Mouse (Mus musculus): ENCODE results near the gene Ikzf4.
"Not testable (repeated sequence)": the region's sequence is repeated elsewhere in the genome, so short reads cannot be mapped to it uniquely, and the experiment has no call there.

Gene Ikzf4

GRCm38 (mm10) chr10:128641871-128642270 lies 3.9 kb downstream of the Ikzf4 start:
- DNase-seq (ENCODE audit: inconsistent age in 2 of 2, low spot score in 1 of 2) = peak in 1 of 2 experiments; percentile 35

DNA sequence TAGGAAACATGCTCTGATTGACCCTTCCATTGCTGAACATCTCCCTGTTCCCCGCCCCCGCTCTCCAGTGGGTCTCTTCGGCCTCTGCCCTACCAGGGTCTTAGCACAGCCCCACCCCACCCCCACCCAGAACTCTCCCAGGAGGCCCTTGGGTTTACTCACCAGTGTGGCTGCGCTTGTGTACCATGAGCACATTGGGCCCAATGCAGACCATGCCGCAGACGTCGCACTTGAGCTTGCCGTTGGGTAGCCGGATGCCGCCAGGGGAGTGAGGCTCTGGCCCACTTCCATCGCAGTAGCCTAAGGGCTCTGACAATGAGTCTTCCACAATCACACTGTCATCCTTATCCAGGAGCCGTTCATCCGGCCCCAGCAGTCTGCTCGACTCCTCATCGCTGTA lies 4.9 kb downstream of the Ikzf4 start:
- DNase-seq (ENCODE audit: inconsistent age in 2 of 2, low spot score in 1 of 2) = no peak

- DNase-seq (ENCODE audit: inconsistent age in 2 of 2, low spot score in 1 of 2) = no peak
Observed at GRCm38 (mm10) chr10:128639999-128640398, 5.8 kb downstream of the Ikzf4 start.

GRCm38 (mm10) chr10:128637011-128637410 lies 8.8 kb downstream of the Ikzf4 start:
- no peak for DNase-seq (ENCODE audit: inconsistent age in 2 of 2, low spot score in 1 of 2)

DNA sequence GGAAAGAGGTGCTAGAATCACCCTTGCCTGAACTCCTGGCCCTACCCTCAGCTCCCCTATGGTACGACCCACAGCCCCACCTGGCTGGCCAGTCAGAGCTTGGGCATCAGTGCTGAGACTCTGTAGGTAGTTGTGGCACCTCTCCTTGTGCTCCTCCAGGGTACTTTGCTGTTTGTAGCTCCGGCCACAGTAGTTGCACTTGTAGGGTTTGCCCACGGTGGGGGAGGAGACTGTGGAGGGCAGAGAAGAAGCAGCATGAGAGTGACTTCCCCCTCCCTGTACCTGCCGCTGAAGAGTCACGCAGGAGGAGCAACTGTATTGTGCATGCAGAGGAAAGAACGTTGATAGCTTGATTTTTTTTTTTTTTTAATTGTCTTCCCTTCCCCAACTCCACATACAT lies 9.2 kb downstream of the Ikzf4 start:
- DNase-seq (ENCODE audit: inconsistent age in 2 of 2, low spot score in 1 of 2) = no peak

DNA sequence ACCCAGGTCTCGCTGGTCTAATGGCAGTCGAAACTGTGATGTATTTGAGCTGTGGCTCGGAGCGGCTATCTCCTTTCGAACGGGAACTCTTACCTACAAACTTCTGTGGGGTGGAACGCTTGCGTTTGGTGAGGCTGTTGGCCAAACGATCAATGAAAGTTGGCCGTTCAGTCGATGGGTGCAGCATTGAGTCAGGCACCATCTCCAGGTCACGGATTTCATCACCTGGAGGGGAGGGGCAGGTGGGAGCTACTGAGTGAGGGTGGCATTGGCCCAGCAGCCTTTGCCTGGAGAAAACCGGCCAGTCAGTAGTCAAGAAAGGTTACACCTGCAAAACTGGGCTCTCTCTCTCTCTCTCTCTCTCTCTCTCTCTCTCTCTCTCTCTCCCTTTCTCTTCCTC lies 10.1 kb downstream of the Ikzf4 start:
- DNase-seq (ENCODE audit: inconsistent age in 2 of 2, low spot score in 1 of 2) = no peak

DNA sequence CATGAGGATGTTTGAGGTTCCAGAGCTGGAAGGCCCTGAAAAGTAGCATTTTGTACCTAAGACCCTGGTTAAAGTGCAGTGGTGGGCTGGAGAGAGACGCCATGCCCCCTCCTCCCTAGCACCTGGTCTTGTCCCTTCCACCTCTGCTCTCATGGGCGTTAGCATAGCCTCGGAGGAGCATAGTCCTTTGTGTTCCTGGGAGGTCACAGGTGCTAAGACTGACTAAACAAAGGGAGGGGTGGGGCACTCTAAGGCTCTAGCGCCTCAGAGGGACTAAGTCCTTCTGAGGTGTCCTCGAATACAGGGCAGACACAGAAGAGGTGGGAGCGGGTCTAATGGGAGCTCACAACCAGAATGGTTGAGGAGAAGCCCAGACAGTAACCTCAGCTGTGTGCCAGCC lies 14.2 kb downstream of the Ikzf4 start:
- DNase-seq (ENCODE audit: inconsistent age in 2 of 2, low spot score in 1 of 2) = no peak

DNA sequence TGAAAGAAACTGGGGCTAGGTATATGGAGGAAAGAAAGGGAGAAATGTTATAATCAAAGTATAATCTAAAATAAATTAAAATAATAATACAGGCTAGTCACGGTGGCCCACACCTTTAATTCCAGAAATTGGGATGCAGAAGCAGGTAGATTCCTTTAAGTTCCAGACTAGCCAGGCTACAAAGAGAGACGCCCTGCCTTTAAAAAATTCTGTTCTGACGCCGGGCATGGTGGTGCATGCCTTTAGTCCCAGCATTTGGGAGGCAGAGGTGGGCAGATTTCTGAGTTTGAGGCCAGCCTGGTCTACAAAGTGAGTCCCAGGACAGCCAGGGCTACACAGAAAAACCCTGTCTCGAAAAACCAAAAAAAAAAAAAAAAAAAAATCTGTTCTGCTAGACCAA lies 15.5 kb downstream of the Ikzf4 start:
- not testable (repeated sequence) for DNase-seq (ENCODE audit: inconsistent age in 2 of 2, low spot score in 1 of 2)

- no peak for DNase-seq (ENCODE audit: inconsistent age in 2 of 2, low spot score in 1 of 2)
Observed at GRCm38 (mm10) chr10:128629746-128630145, 16.0 kb downstream of the Ikzf4 start.

DNA sequence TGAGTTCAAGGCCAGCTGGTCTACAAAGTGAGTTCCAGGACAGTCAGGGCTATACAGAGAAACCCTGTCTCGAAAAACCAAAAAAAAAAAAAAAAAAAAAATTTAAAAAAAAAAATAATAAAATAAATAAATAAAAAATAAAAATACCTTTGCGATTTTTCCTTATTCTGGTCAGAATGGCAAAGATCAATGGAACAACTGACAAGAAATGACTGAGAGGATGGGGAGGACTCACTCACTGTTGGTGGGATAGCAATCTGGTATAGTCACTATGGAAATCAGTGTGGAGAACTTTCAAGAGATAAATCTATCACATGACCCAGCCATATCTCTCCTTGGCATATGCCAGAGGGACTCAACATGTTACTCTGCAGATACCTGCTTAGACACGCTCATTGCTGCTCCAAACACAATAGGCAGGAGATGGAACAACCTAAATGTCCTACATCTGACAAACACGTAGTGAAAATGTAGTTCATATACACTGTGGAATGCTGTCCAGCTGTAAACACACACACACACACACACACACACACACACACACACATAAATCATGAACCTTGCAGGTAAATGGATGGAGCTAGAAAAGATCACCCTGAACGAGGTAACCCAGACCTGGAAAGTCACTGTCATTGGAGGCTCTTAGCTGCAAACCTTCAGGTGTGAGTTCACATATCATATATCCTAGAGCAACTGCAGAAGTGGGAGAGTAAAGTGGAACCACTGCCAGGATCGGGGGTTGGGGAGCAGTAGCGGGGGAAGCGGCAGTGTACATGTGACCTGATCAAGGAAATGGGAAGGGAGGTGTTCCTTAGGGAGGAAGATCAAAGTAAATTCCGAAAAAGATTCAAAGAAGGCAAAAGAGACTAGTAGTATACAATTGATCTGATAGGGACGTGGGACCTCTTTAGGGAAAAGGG lies 18.1 kb downstream of the Ikzf4 start:
- peak in 1 of 2 experiments; percentile 28 for DNase-seq (ENCODE audit: inconsistent age in 2 of 2, low spot score in 1 of 2)

DNA sequence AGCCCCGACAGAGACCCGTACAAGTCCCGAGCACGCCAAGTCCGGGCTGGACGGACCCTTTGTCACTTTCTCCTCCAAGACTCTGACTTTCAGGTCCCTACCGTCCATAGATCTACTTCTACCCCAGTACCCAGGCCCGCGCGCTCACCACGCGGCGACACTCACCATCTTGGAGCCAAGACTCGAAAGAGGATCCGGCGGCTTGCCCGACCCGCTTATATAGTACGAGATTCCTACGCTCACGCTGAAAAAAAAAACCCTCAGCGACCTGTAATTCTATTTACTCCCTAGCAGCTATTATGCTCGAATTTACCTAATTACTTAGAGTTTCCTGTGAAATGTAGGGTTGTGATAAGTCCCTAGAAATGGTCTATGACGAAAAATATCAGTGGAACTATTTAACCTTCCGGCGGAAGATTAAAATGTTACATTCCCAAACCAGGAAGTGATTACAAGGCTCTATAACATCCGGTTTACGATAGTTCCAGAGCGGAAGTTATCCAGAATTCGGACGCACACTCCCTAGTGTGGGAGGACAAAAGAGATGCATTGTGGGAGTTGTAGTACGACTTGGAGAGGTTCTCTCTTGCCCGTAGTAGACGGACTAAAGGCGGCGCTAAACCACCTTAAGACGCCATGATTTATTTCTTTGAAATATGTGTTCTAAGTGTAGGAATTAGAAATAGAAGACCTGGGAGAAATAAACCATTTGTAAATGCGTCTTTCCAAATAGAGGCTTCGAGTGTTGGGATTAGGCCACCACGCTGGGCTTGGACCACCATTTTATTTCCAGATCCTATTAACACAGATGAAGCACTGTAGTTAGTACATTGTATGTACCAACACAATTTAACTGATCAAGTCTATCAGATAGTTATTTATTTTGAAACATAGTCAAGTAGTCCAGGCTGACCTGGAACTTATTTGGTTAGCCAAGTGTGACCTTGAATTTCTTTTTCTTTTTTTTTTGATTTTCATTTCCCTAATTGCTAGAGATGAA lies 19.2 kb downstream of the Ikzf4 start, which contains the start of gene Rps26:
TSS of gene Rps26 (minus strand) at position 437 of the 1,000 bp plus-strand sequence.
- DNase-seq (ENCODE audit: inconsistent age in 2 of 2, low spot score in 1 of 2) = peak; percentile 88 to 97

GRCm38 (mm10) chr10:128625287-128625894 lies 20.4 kb downstream of the Ikzf4 start:
- DNase-seq (ENCODE audit: inconsistent age in 2 of 2, low spot score in 1 of 2) = peak in 1 of 2 experiments; percentile 52

GRCm38 (mm10) chr10:128623106-128623613 lies 22.6 kb downstream of the Ikzf4 start:
- not testable (repeated sequence) for DNase-seq (ENCODE audit: inconsistent age in 2 of 2, low spot score in 1 of 2)

GRCm38 (mm10) chr10:128622702-128623101 lies 23.1 kb downstream of the Ikzf4 start:
- no peak for DNase-seq (ENCODE audit: inconsistent age in 2 of 2, low spot score in 1 of 2)

DNA sequence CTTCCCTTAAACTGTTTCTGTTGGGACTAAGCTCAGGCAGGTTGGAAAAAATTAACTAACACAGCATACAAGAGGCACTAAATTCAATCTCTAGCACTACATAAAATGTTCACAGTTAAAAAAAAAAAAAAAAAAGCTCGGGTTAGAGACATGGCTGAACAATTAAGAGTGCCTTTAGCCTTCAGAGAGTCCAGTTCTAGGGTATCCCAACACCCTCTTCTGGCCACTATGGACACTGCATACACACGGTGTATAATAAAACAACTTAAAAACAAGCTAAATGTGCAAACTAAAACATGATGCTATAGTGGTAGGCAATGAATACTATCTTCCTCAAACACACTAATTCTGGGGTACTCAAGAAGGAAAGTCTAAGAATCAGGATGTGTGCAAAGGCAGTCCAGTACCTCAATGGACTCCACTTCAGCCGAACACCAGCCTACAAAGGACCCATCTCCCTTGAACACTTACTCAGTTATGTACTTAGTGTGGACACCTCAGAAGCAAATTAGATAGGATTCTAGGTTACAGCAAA lies 23.7 kb downstream of the Ikzf4 start:
- no peak for DNase-seq (ENCODE audit: inconsistent age in 2 of 2, low spot score in 1 of 2)

DNA sequence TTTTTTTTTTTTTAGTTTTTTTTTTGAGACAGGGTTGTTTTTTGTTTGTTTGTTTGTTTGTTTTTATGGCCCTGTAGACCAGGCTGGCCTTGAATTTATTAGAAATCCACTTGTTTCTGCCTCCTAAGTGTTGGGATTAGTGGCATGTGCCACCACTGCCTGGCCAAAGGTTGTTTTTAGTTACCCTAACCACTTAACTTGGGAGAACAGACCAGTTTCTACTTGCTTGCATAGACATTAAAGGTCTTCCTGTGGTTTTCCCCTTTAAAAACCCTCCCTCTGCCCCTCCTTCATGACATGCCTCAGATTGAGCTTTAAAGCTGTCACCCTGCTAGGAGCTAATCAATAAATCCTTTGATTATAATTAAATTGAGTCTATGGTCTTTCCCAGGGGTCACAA lies 25.6 kb downstream of the Ikzf4 start:
- DNase-seq (ENCODE audit: inconsistent age in 2 of 2, low spot score in 1 of 2) = no peak

- not testable (repeated sequence) for DNase-seq (ENCODE audit: inconsistent age in 2 of 2, low spot score in 1 of 2)
Observed at GRCm38 (mm10) chr10:128619148-128619547, 26.6 kb downstream of the Ikzf4 start.

- DNase-seq (ENCODE audit: inconsistent age in 2 of 2, low spot score in 1 of 2) = no peak
Observed at GRCm38 (mm10) chr10:128618570-128618969, 27.2 kb downstream of the Ikzf4 start.

- DNase-seq (ENCODE audit: inconsistent age in 2 of 2, low spot score in 1 of 2) = peak in 1 of 2 experiments; percentile 13
Observed at GRCm38 (mm10) chr10:128615798-128616448, 29.9 kb downstream of the Ikzf4 start.

GRCm38 (mm10) chr10:128614934-128615333 lies 30.9 kb downstream of the Ikzf4 start:
- peak in 1 of 2 experiments; percentile 14 for DNase-seq (ENCODE audit: inconsistent age in 2 of 2, low spot score in 1 of 2)
